Mouse (Mus musculus) left cerebral cortex, adult 6 months (tissue): Measurements from ENCODE around the gene Lrrfip2. TPM values are rescaled to one million over a fixed set of nuclear protein-coding genes. Genes with fewer than 3 reads are reported as not detected.

Source experiments
- long read RNA-seq, 2 experiments: library from polyadenylated mRNA; unstranded; transcript quantifications; one replicate each; pipeline ENCODE4 v2.0.0; 2019 to 2020
- polyA plus RNA-seq: library from polyadenylated mRNA; unstranded; fragments of <200 nt; fragmentation: Nextera tagmentation; gene quantifications from 2 replicates; pipeline ENCODE4 v1.2.3, GENCODE M21; 2021

Lrrfip2 gene
- 23.4 and 32.5 TPM in 2 replicates for polyA plus RNA-seq
- long read RNA-seq, experiment 1, transcript Lrrfip2-205 (15 exons, 1,839 nt) = major isoform, 27 of 158 reads
- long read RNA-seq, experiment 1, partial matches to known transcripts = 11 of 158 reads
- long read RNA-seq, experiment 1, other reads (novel, unspliced or antisense) = 114 of 158 reads
- long read RNA-seq, experiment 2, partial matches to known transcripts = 20 of 50 reads
- long read RNA-seq, experiment 2, other reads (novel, unspliced or antisense) = 26 of 50 reads

DNA sequence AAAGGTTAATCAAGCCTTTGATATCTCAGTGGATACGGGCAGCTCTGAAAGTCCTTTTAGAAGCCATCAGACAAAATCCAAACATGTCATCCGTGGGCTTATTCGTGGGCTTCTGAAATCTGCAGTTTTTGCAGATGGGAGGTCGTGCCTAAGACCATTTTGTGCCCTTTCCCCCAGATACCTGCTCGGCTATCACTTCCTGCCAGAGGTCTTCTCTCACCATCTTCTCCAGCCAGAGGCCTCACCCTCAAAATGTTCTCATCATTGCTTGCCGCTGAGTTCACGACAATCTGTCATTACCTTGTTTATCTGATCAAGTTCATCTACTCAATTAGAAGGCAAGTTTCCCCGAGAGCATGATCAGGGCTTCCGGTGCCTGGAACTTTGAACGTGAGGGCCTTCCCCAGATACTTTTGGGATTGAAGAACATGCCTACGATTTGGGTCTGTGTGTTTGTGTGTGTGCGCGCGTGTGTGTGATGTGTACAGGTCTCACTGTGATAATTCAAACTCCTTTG, at the start of gene Lrrfip2:
Gene Lrrfip2 (plus strand): TSS at position 467 of the 517 bp plus-strand sequence.

DNA sequence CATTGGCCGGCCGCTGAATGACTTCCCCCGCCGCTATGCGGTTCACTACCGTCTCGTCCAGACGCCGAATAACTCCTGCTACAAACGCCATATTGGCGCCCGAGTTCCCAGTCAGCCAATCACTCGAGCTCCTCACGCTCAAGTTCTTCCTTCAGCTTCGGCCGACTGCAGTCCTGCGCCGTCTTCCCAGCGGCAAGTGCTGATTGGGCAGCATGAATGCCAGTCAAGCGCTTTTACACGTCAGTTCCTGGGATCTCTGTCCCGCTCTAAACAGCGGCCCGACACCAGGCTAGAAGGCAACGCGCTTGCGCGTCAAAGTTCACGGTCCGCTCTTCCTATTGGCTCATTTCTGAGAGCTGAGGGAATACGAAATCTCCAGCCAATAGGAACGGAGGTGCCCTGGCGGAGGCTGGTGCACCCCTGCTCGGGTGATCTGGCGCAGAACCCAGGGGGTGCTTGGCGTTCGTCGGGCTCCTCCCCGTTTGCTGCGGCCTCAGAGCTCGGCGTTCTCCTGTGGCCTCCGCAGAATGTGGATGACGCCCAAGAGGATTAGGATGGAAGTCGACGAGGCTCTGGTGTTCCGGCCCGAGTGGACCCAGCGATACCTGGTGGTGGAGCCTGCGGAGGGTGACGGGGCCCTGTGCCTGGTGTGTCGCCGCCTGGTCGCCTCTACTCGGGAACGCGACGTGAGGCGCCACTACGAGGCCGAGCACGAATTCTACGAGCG, 154.2 kb downstream of the Lrrfip2 start, which contains the start of the genes Mlh1 and Epm2aip1:
Gene Mlh1 (minus strand): TSS at position 358 of the 727 bp plus-strand sequence.
Gene Epm2aip1 (plus strand): TSS at position 496 of the 727 bp plus-strand sequence.

Other genes starting within 250 kb of the Lrrfip2 start
- 0.95 and 1.1 TPM in 2 replicates for gene Als2cl, start 237.7 kb upstream of the Lrrfip2 start, polyA plus RNA-seq
- 2.3 and 2.6 TPM in 2 replicates for gene Tmie, start 237.5 kb upstream of the Lrrfip2 start, polyA plus RNA-seq
- not detected in 2 replicates for gene Fam240a, start 200.7 kb upstream of the Lrrfip2 start, polyA plus RNA-seq
- 0.61 and 0.94 TPM in 2 replicates for gene Tdgf1, start 171.4 kb upstream of the Lrrfip2 start, polyA plus RNA-seq
- gene Lrrc2, start 166.0 kb upstream of the Lrrfip2 start, polyA plus RNA-seq = 1.2 and 2.2 TPM in 2 replicates
- gene Rtp3, start 127.0 kb upstream of the Lrrfip2 start, polyA plus RNA-seq = 0.15 TPM in 1 of 2 replicates, not detected in the other
- not detected in 2 replicates for gene Ltf, start 98.3 kb upstream of the Lrrfip2 start, polyA plus RNA-seq
- gene Ccrl2, start 60.1 kb upstream of the Lrrfip2 start, polyA plus RNA-seq = 1.1 and 1.2 TPM in 2 replicates
- gene Mlh1, start 154.2 kb downstream of the Lrrfip2 start, polyA plus RNA-seq = 5.7 and 6.9 TPM in 2 replicates
- 16.7 and 23.9 TPM in 2 replicates for gene Epm2aip1, start 154.3 kb downstream of the Lrrfip2 start, polyA plus RNA-seq
- gene Trank1, start 194.1 kb downstream of the Lrrfip2 start, polyA plus RNA-seq = 5.6 and 21.4 TPM in 2 replicates